Mouse (Mus musculus): Measurements from ENCODE around the gene Olfr876.

DNA sequence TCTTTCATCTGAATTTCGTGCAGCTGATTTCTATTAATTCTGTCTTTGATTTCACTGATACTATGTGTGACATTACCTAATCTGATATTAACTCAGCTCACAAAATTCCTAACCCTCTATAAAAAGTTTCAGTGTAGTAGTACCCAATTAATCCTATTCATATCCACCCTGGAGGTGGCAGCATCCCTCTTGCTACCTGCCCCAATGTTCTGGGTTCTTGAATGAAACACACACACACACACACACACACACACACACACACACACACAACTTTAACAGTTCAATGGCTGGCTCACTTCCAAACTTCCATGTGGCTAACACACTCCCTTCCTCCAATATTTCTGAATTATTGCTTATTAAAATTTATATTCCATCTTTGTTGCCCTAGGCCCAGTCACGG is 32.2 kb upstream of the Olfr876 start:
- TF ChIP-seq CTCF (IDR thresholded peaks at IDR 0.05; ENCODE audit: low read depth, low read length) (no peak), TAL1 (conservative IDR thresholded peaks at IDR 0.05; ENCODE audit: low read depth, low read length) (no peak), GATA2 (IDR thresholded peaks at IDR 0.05; ENCODE audit: borderline replicate concordance, low read depth, low read length) (no peak), GATA1 (IDR thresholded peaks at IDR 0.05; ENCODE audit: borderline replicate concordance, low read length) (no peak)

All from G1E (cell line).